ENCODE assay signal across 26 mouse cellular contexts in genomic region chr15:89434136-89434535, GRCm38 (mm10). TPM values are rescaled to one million over a fixed set of nuclear protein-coding genes. Genes with fewer than 3 reads are reported as not detected.
DNase-seq lines count a peak whose midpoint lies in the region; ATAC-seq and TF ChIP-seq lines count a peak whose summit lies in the region.
"Had no signal": no experiment of that assay in that cellular context is flagged by ENCODE, and none has a peak within 500 bp of the region (broad histone marks: within the 10 kb centered on the region; RNA-seq: fewer than 3 reads in every experiment).

No protein-coding gene starts in this region.

- TF ChIP-seq RAD21 in CH12.LX (IDR thresholded peaks at IDR 0.05; ENCODE audit: low read depth, low read length) = no peak

- H3K27ac ChIP-seq in liver, embryonic 12.5 days = peak overlapping the region; percentile 14; the same call in 1 of the 2 replicates
- no peak overlapping the region for H3K27ac ChIP-seq in liver, postnatal 0 days (ENCODE audit: low read depth)
- H3K27ac ChIP-seq in CH12.LX (ENCODE audit: insufficient read depth, low read depth) (no peak overlapping the region), ES-E14 (ENCODE audit: insufficient read depth, low read depth, low read length, poor library complexity, severe bottlenecking) (peak overlapping the region; percentile 17; the same call in 1 of the 2 replicates)
- H3K27ac ChIP-seq: embryonic facial prominence, embryonic 13.5 days; embryonic facial prominence, embryonic 15.5 days; forebrain, embryonic 10.5 days; forebrain, embryonic 12.5 days had no signal

- in situ Hi-C loops in CH12.LX (cut with MboI; ENCODE audit: low pct_ligation_motif_present, low pct_unique_long_range_greater_than_20kb, low sequenced_read_pairs) (no loop called here), ES-E14 (cut with MboI; ENCODE audit: low sequenced_read_pairs in 2 of 2, unreplicated experiment in 2 of 2) (no loop called here)

- no peaks in the 10 kb centered on the region for H3K36me3 ChIP-seq in liver, embryonic 12.5 days
- no peaks in the 10 kb centered on the region for H3K36me3 ChIP-seq in liver, postnatal 0 days (replicated peaks; ENCODE audit: insufficient read depth, low read length)
- H3K36me3 ChIP-seq in CH12.LX (replicated peaks in 1 of 2; ENCODE audit: control insufficient read depth in 1 of 2, insufficient read depth in 1 of 2, low read length in 1 of 2) (no peaks in the 10 kb centered on the region), ES-E14 (ENCODE audit: control insufficient read depth, insufficient read depth, low read length, poor library complexity, severe bottlenecking) (no peaks in the 10 kb centered on the region)
- H3K36me3 ChIP-seq: embryonic facial prominence, embryonic 13.5 days; embryonic facial prominence, embryonic 15.5 days; forebrain, embryonic 10.5 days; forebrain, embryonic 12.5 days had no signal

- H3K27me3 ChIP-seq in liver, embryonic 12.5 days (replicated peaks) = 0 out of 2 replicates have a peak, but pooled peaks cover 5% of the 10 kb centered on the region
- H3K27me3 ChIP-seq in liver, postnatal 0 days (ENCODE audit: insufficient read depth, low read length) = no peaks in the 10 kb centered on the region
- H3K27me3 ChIP-seq in CH12.LX (replicated peaks) = no peaks in the 10 kb centered on the region
- H3K27me3 ChIP-seq: embryonic facial prominence, embryonic 13.5 days; embryonic facial prominence, embryonic 15.5 days; forebrain, embryonic 12.5 days; Patski had no signal

- no peak for TF ChIP-seq CTCF in liver, postnatal 0 days (IDR thresholded peaks at IDR 0.05; ENCODE audit: low read depth)
- no peak for TF ChIP-seq CTCF in CH12.LX (conservative IDR thresholded peaks at IDR 0.05 in 1 of 2, IDR thresholded peaks at IDR 0.05 in 1 of 2; ENCODE audit: low read depth in 2 of 2, low read length in 2 of 2)

- no peak for TF ChIP-seq EP300 in liver, postnatal 0 days (IDR thresholded peaks at IDR 0.05; ENCODE audit: low read depth)
- no peak for TF ChIP-seq EP300 in CH12.LX (IDR thresholded peaks at IDR 0.05; ENCODE audit: low read length)

- H3K9me3 ChIP-seq in liver, embryonic 12.5 days (replicated peaks) = no peaks in the 10 kb centered on the region
- no peaks in the 10 kb centered on the region for H3K9me3 ChIP-seq in liver, postnatal 0 days (ENCODE audit: low read length)
- H3K9me3 ChIP-seq in CH12.LX (replicated peaks; ENCODE audit: low read length) (no peaks in the 10 kb centered on the region), ES-E14 (ENCODE audit: control insufficient read depth, insufficient read depth, low read depth, low read length) (no peaks in the 10 kb centered on the region)
- H3K9me3 ChIP-seq: embryonic facial prominence, embryonic 13.5 days; embryonic facial prominence, embryonic 15.5 days; forebrain, embryonic 10.5 days; forebrain, embryonic 12.5 days had no signal

- TF ChIP-seq POLR2A in CH12.LX (IDR thresholded peaks at IDR 0.05; ENCODE audit: low read depth, low read length) = no peak

- dilution Hi-C loops in CH12.LX (cut with MboI; ENCODE audit: extremely low pct_ligation_motif_present, extremely low pct_unique_long_range_greater_than_20kb, low sequenced_read_pairs) = no loop called here

- peaks cover 27% of the 10 kb centered on the region for H3K4me1 ChIP-seq in liver, embryonic 12.5 days
- peaks cover 9% of the 10 kb centered on the region for H3K4me1 ChIP-seq in liver, postnatal 0 days (ENCODE audit: insufficient read depth)
- H3K4me1 ChIP-seq in CH12.LX (ENCODE audit: control insufficient read depth in 1 of 2, insufficient read depth in 2 of 2) (peaks cover 0 to 8% of the 10 kb centered on the region in 2 experiments; a peak in 1 of 4 replicates), ES-E14 (ENCODE audit: control insufficient read depth in 2 of 2, insufficient read depth in 2 of 2, low read length in 2 of 2, poor library complexity in 1 of 2) (0 out of 4 replicates have a peak, but pooled peaks cover 0 to 4% of the 10 kb centered on the region in 2 experiments)
- H3K4me1 ChIP-seq: embryonic facial prominence, embryonic 13.5 days had no signal

- no peak overlapping the region for H3K4me3 ChIP-seq in liver, embryonic 12.5 days
- H3K4me3 ChIP-seq in liver, postnatal 0 days (ENCODE audit: low read depth, low read length) = no peak overlapping the region
- H3K4me3 ChIP-seq in CH12.LX (replicated peaks in 1 of 3; ENCODE audit: low read depth in 2 of 3, low read length in 2 of 3, poor library complexity in 1 of 3) = no peak overlapping the region
- H3K4me3 ChIP-seq in ES-E14 (ENCODE audit: insufficient read depth in 1 of 2, low read depth in 1 of 2, low read length in 2 of 2, poor library complexity in 1 of 2, severe bottlenecking in 1 of 2) = no peak overlapping the region
- H3K4me3 ChIP-seq: embryonic facial prominence, embryonic 13.5 days; embryonic facial prominence, embryonic 15.5 days; erythroblast, embryonic 14.5 days; forebrain, embryonic 10.5 days; forebrain, embryonic 12.5 days had no signal

- DNase-seq in cerebellum, adult 9-11 months = peak; percentile 33
- DNase-seq in cerebellum, adult 9-10 months = no peak
- DNase-seq in liver, postnatal 0 days = no peak
- no peak for DNase-seq in CH12.LX (ENCODE audit: extremely low read depth)
- no peak for DNase-seq in ES-E14 (ENCODE audit: low read depth, low spot score)
- DNase-seq in layer of hippocampus, postnatal 10 days (ENCODE audit: low spot score in 2 of 2) = no peak
- no peak for DNase-seq in adrenal gland, postnatal 25 days
- DNase-seq: adrenal gland, adult 8-10 months; adrenal gland, postnatal 14 days; cerebellum, adult 11 months; cerebellum, postnatal 14 days; cerebellum, postnatal 36 days; embryo, embryonic 11 days had no signal

- no peak overlapping the region for H3K9ac ChIP-seq in liver, embryonic 12.5 days
- H3K9ac ChIP-seq in liver, postnatal 0 days (replicated peaks) = no peak overlapping the region
- no peak overlapping the region for H3K9ac ChIP-seq in CH12.LX (ENCODE audit: insufficient read depth, low read depth)
- no peak overlapping the region for H3K9ac ChIP-seq in ES-E14 (ENCODE audit: insufficient read depth, low read depth, low read length, poor library complexity, severe bottlenecking)
- H3K9ac ChIP-seq: embryonic facial prominence, embryonic 13.5 days; embryonic facial prominence, embryonic 15.5 days; forebrain, embryonic 12.5 days had no signal

- no peak overlapping the region for H3K4me2 ChIP-seq in liver, embryonic 12.5 days
- no peak overlapping the region for H3K4me2 ChIP-seq in liver, postnatal 0 days (ENCODE audit: low read depth, low read length)
- no peak overlapping the region for H3K4me2 ChIP-seq in CH12.LX (ENCODE audit: insufficient read depth, low read depth, poor library complexity, severe bottlenecking)
- H3K4me2 ChIP-seq: embryonic facial prominence, embryonic 13.5 days; embryonic facial prominence, embryonic 15.5 days; forebrain, embryonic 12.5 days had no signal

- H3K79me2 ChIP-seq in CH12.LX (replicated peaks; ENCODE audit: control insufficient read depth, extremely low read depth, insufficient read depth, poor library complexity, severe bottlenecking) = peaks cover 4% of the 10 kb centered on the region; the same call in 1 of the 2 replicates

- no peak for ATAC-seq in liver, embryonic 12.5 days
- ATAC-seq in liver, postnatal 0 days = no peak
- ATAC-seq: activated CD4-positive, CD25-positive, alpha-beta regulatory T cell, adult 4 months; forebrain, embryonic 14.5 days; forebrain, embryonic 16.5 days; Patski had no signal

- WGBS in liver, embryonic 12.5 days (ENCODE audit: insufficient replicate concordance) = 47% methylated on average over 3 of the region's 3 CpGs
- WGBS in liver, postnatal 0 days (ENCODE audit: insufficient replicate concordance) = 58% methylated on average over 3 of the region's 3 CpGs

RNA-seq across cellular contexts. Expression of gene Chkb, which starts 4.4 kb away (rescaled TPM):
- polyA plus RNA-seq in liver, embryonic 12.5 days (2016; fragmentation: Nextera tagmentation; extraction: Ambion mirVana) = 29.0 and 30.4 TPM in 2 replicates
- 42.7 and 44.3 TPM in 2 replicates for polyA plus RNA-seq in liver, postnatal 0 days (2015; fragmentation: Nextera tagmentation; extraction: Ambion mirVana)
- total RNA-seq in CH12.LX (2012; rRNA removed) (24.0 and 26.4 TPM in 2 replicates), CH12.LX (2014; rRNA removed) (21.1 and 25.9 TPM in 2 replicates), ES-E14 (2012; rRNA removed) (29.0 and 42.6 TPM in 2 replicates)
- polyA plus RNA-seq in CH12.LX (2012; ENCODE audit: insufficient read length, low read depth) = 25.0 and 31.8 TPM in 2 replicates
- 10 to 100 TPM; 51.1 to 59.8 TPM for total RNA-seq in layer of hippocampus, postnatal 10 days (2021)
- total RNA-seq in adrenal gland, postnatal 25 days (2021) = 72.8 and 73.9 TPM in 2 replicates

RNA-seq across cellular contexts. Expression of gene Gm44502, which starts 4.6 kb away (rescaled TPM):
- polyA plus RNA-seq in liver, embryonic 12.5 days (2016; fragmentation: Nextera tagmentation; extraction: Ambion mirVana) = not detected in 2 replicates
- not detected in 2 replicates for polyA plus RNA-seq in liver, postnatal 0 days (2015; fragmentation: Nextera tagmentation; extraction: Ambion mirVana)
- total RNA-seq in CH12.LX (2012; rRNA removed) (0.13 and 0.34 TPM in 2 replicates), CH12.LX (2014; rRNA removed) (0.15 TPM in 1 of 2 replicates, not detected in the other), ES-E14 (2012; rRNA removed) (0.36 TPM in 1 of 2 replicates, not detected in the other)
- 1.9 TPM in 1 of 2 replicates, not detected in the other for polyA plus RNA-seq in CH12.LX (2012; ENCODE audit: insufficient read length, low read depth)
- not detected for total RNA-seq in layer of hippocampus, postnatal 10 days (2021)
- total RNA-seq in adrenal gland, postnatal 25 days (2021) = 10.4 TPM in 1 of 2 replicates, not detected in the other
- polyA plus RNA-seq: activated CD4-positive, CD25-positive, alpha-beta regulatory T cell, adult 4 months; embryonic facial prominence, embryonic 11.5 days; embryonic facial prominence, embryonic 13.5 days; embryonic facial prominence, embryonic 15.5 days; forebrain, embryonic 10.5 days; forebrain, embryonic 12.5 days; forebrain, embryonic 14.5 days; forebrain, embryonic 16.5 days; Patski had no signal

RNA-seq across cellular contexts. Expression of gene C730034F03Rik, which starts 4.7 kb away (rescaled TPM):
- 2.1 and 2.3 TPM in 2 replicates for polyA plus RNA-seq in liver, embryonic 12.5 days (2016; fragmentation: Nextera tagmentation; extraction: Ambion mirVana)
- polyA plus RNA-seq in liver, postnatal 0 days (2015; fragmentation: Nextera tagmentation; extraction: Ambion mirVana) = 0.64 and 1.5 TPM in 2 replicates
- 3.6 and 6.3 TPM in 2 replicates for total RNA-seq in CH12.LX (2012; rRNA removed)
- 0.35 and 0.36 TPM in 2 replicates for total RNA-seq in CH12.LX (2014; rRNA removed)
- polyA plus RNA-seq in CH12.LX (2012; ENCODE audit: insufficient read length, low read depth) = 0.44 and 1.1 TPM in 2 replicates
- total RNA-seq in ES-E14 (2012; rRNA removed) = 1.5 and 2.0 TPM in 2 replicates
- 1 to 10 TPM; 2.0 to 2.4 TPM for total RNA-seq in layer of hippocampus, postnatal 10 days (2021)
- 1.5 and 2.0 TPM in 2 replicates for total RNA-seq in adrenal gland, postnatal 25 days (2021)

RNA-seq across cellular contexts. Expression of gene Cpt1b, which starts 8.5 kb away (rescaled TPM):
- polyA plus RNA-seq in liver, embryonic 12.5 days (2016; fragmentation: Nextera tagmentation; extraction: Ambion mirVana) = 2.0 and 2.3 TPM in 2 replicates
- polyA plus RNA-seq in liver, postnatal 0 days (2015; fragmentation: Nextera tagmentation; extraction: Ambion mirVana) = 10.7 and 12.4 TPM in 2 replicates
- total RNA-seq in CH12.LX (2012; rRNA removed) (1.6 and 2.1 TPM in 2 replicates), CH12.LX (2014; rRNA removed) (1.2 and 1.5 TPM in 2 replicates), ES-E14 (2012; rRNA removed) (2.7 and 5.9 TPM in 2 replicates)
- 0.44 and 2.1 TPM in 2 replicates for polyA plus RNA-seq in CH12.LX (2012; ENCODE audit: insufficient read length, low read depth)
- total RNA-seq in layer of hippocampus, postnatal 10 days (2021) = 1 to 10 TPM; 3.9 to 4.5 TPM
- total RNA-seq in adrenal gland, postnatal 25 days (2021) = 101 and 132 TPM in 2 replicates
- polyA plus RNA-seq: erythroblast, embryonic 14.5 days had no signal

RNA-seq across cellular contexts. Expression of gene Mapk8ip2, which starts 19.6 kb away (rescaled TPM):
- polyA plus RNA-seq in liver, embryonic 12.5 days (2016; fragmentation: Nextera tagmentation; extraction: Ambion mirVana) = 0.05 and 0.13 TPM in 2 replicates
- not detected in 2 replicates for polyA plus RNA-seq in liver, postnatal 0 days (2015; fragmentation: Nextera tagmentation; extraction: Ambion mirVana)
- total RNA-seq in CH12.LX (2012; rRNA removed) (0.04 TPM in 1 of 2 replicates, not detected in the other), CH12.LX (2014; rRNA removed) (not detected in 2 replicates), ES-E14 (2012; rRNA removed) (4.6 and 7.8 TPM in 2 replicates)
- polyA plus RNA-seq in CH12.LX (2012; ENCODE audit: insufficient read length, low read depth) = not detected in 2 replicates
- 100 to 1,000 TPM; 176 to 186 TPM for total RNA-seq in layer of hippocampus, postnatal 10 days (2021)
- total RNA-seq in adrenal gland, postnatal 25 days (2021) = 6.2 and 10.1 TPM in 2 replicates
- total RNA-seq: common myeloid progenitor, adult 5-6 weeks had no signal
- polyA plus RNA-seq: C2C12; erythroblast, embryonic 14.5 days had no signal

Comparison
In these comparisons a context has a peak if more than half of its experiments do, and no peak if none do; other contexts are left out.
1. H3K27ac ChIP-seq: peak in liver, embryonic 12.5 days (single experiment) and ES-E14 (single experiment); none in liver, postnatal 0 days (single experiment) and CH12.LX (single experiment).